22 mouse cellular contexts compared by ENCODE assay signal in the genomic region with DNA sequence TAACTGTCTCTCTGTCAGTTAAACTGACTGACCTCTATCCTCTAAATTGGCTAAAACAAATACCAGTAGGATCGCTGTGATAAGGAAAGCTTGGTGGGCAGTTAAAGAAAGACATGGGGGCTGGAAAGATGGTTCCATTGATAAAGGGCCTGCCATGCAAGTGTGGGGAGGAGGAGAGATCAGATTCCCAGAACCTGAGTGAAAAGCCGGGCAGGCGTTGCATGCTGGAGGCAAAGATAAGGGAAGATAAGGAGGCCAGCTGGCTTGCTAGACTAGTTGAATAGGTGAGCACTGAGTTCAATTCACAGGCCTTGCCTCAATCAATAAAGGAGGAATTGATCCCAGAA.
A peak's percentile ranks its signal among the peaks of the same experiment; 100 is the strongest.
DNase-seq lines count a peak whose midpoint lies in the region; ATAC-seq lines count a peak whose summit lies in the region.
"Had no signal": no experiment of that assay in that cellular context is flagged by ENCODE, and none has a peak within 500 bp of the region (broad histone marks: within the 10 kb centered on the region; RNA-seq: fewer than 3 reads in every experiment).

No protein-coding gene starts in this region.

- WGBS in hindbrain, embryonic 12.5 days = 55% methylated on average over 3 of the region's 3 CpGs
- 52% methylated on average over 3 of the region's 3 CpGs for whole genome bisulfite sequencing in hindbrain, embryonic 14.5 days
- 7% methylated on average over 3 of the region's 3 CpGs for WGBS in liver, embryonic 12.5 days (ENCODE audit: insufficient replicate concordance)

- no peak for DNase-seq in hindbrain, embryonic 14.5 days (ENCODE audit: low spot score)
- peak; percentile 63 for DNase-seq in c-Kit-positive CD71-positive TER-119-negative erythroid progenitor cells, embryonic 14.5 days (ENCODE audit: low read depth)
- peak; percentile 64 for DNase-seq in yolk sac, embryonic 10.5 days (ENCODE audit: low spot score)
- DNase-seq in gastrocnemius, postnatal 10 days = no peak
- DNase-seq: adrenal gland, adult 2 months; cerebellum, adult 9-11 months; embryo, embryonic 11 days; heart, adult 11 months; kidney, adult 18-20 months; lung, postnatal 10 days; midbrain, embryonic 14.5 days; right cerebral cortex, postnatal 14 days; spleen, adult 18-20 months; thymus, adult 18-20 months; thymus, postnatal 4 days had no signal

- no peak overlapping the region for H3K9ac ChIP-seq in hindbrain, embryonic 12.5 days
- no peak overlapping the region for H3K9ac ChIP-seq in hindbrain, embryonic 14.5 days
- peak overlapping the region; percentile 18; the same call in 1 of the 2 replicates for H3K9ac ChIP-seq in liver, embryonic 12.5 days
- H3K9ac ChIP-seq: hindbrain, embryonic 15.5 days; limb, embryonic 15.5 days had no signal

- H3K4me2 ChIP-seq in hindbrain, embryonic 12.5 days (replicated peaks) = no peak overlapping the region
- no peak overlapping the region for H3K4me2 ChIP-seq in hindbrain, embryonic 14.5 days (replicated peaks)
- H3K4me2 ChIP-seq in liver, embryonic 12.5 days = peak overlapping the region; percentile 52
- H3K4me2 ChIP-seq: hindbrain, embryonic 15.5 days; limb, embryonic 15.5 days had no signal

- no peaks in the 10 kb centered on the region for H3K36me3 ChIP-seq in hindbrain, embryonic 12.5 days
- H3K36me3 ChIP-seq in hindbrain, embryonic 14.5 days (replicated peaks; ENCODE audit: control insufficient read depth, insufficient read depth) = no peaks in the 10 kb centered on the region
- H3K36me3 ChIP-seq in liver, embryonic 12.5 days = no peaks in the 10 kb centered on the region
- H3K36me3 ChIP-seq: hindbrain, embryonic 15.5 days; limb, embryonic 15.5 days had no signal

- no peak overlapping the region for H3K4me3 ChIP-seq in hindbrain, embryonic 12.5 days
- H3K4me3 ChIP-seq in hindbrain, embryonic 14.5 days (replicated peaks; ENCODE audit: low read length) = no peak overlapping the region
- H3K4me3 ChIP-seq in liver, embryonic 12.5 days = no peak overlapping the region
- H3K4me3 ChIP-seq: hindbrain, embryonic 15.5 days; limb, embryonic 15.5 days; myocyte had no signal

- ATAC-seq in hindbrain, embryonic 12.5 days (ENCODE audit: low FRiP score) = 0 out of 2 replicates have a peak, but pooled peaks have one; percentile 29
- ATAC-seq in hindbrain, embryonic 14.5 days (ENCODE audit: low FRiP score) = no peak
- ATAC-seq in liver, embryonic 12.5 days = peak; percentile 83
- ATAC-seq in frontal cortex, adult (ENCODE audit: low TSS enrichment) = no peak

- no peak overlapping the region for H3K27ac ChIP-seq in hindbrain, embryonic 12.5 days
- H3K27ac ChIP-seq in hindbrain, embryonic 14.5 days = no peak overlapping the region
- peak overlapping the region; percentile 73 for H3K27ac ChIP-seq in liver, embryonic 12.5 days
- H3K27ac ChIP-seq: hindbrain, embryonic 15.5 days; kidney, postnatal 0 days; limb, embryonic 15.5 days had no signal

- no peaks in the 10 kb centered on the region for H3K9me3 ChIP-seq in hindbrain, embryonic 12.5 days (replicated peaks)
- H3K9me3 ChIP-seq in hindbrain, embryonic 14.5 days (ENCODE audit: control insufficient read depth, low read length) = no peaks in the 10 kb centered on the region
- H3K9me3 ChIP-seq in liver, embryonic 12.5 days (replicated peaks) = no peaks in the 10 kb centered on the region
- H3K9me3 ChIP-seq: hindbrain, embryonic 15.5 days; limb, embryonic 15.5 days had no signal

- H3K4me1 ChIP-seq in hindbrain, embryonic 12.5 days = no peaks in the 10 kb centered on the region; the same call in 1 of the 2 replicates
- peaks cover 4% of the 10 kb centered on the region; the same call in 1 of the 2 replicates for H3K4me1 ChIP-seq in hindbrain, embryonic 14.5 days (replicated peaks; ENCODE audit: control insufficient read depth, insufficient read depth, low read length)
- H3K4me1 ChIP-seq in liver, embryonic 12.5 days = peaks cover 69% of the 10 kb centered on the region
- H3K4me1 ChIP-seq: hindbrain, embryonic 15.5 days; limb, embryonic 15.5 days had no signal

- no peaks in the 10 kb centered on the region for H3K27me3 ChIP-seq in hindbrain, embryonic 12.5 days
- no peaks in the 10 kb centered on the region for H3K27me3 ChIP-seq in hindbrain, embryonic 14.5 days (ENCODE audit: control insufficient read depth, insufficient read depth, low read length)
- no peaks in the 10 kb centered on the region for H3K27me3 ChIP-seq in liver, embryonic 12.5 days (replicated peaks)
- H3K27me3 ChIP-seq: hindbrain, embryonic 15.5 days; limb, embryonic 15.5 days had no signal

Comparison
In these comparisons a context has a peak if more than half of its experiments do, and no peak if none do; other contexts are left out.
1. ATAC-seq: peak in hindbrain, embryonic 12.5 days (single experiment) and liver, embryonic 12.5 days (single experiment); none in hindbrain, embryonic 14.5 days (single experiment) and frontal cortex, adult (single experiment).
2. DNase-seq: peak in c-Kit-positive CD71-positive TER-119-negative erythroid progenitor cells, embryonic 14.5 days (single experiment) and yolk sac, embryonic 10.5 days (single experiment); none in hindbrain, embryonic 14.5 days (single experiment) and gastrocnemius, postnatal 10 days (single experiment).